Mouse (Mus musculus) CD8-positive naive resting alpha-beta T cell, adult 2 months (primary cell): ENCODE data around the gene Sdccag8.

ENCODE experiments used
- DNase-seq, 2 experiments: peaks; one replicate each; pipeline ENCODE4 v3.0.0; 2022; ENCODE audit warnings: low read depth in 2 of 2, low spot score in 2 of 2

Sdccag8 gene

DNA sequence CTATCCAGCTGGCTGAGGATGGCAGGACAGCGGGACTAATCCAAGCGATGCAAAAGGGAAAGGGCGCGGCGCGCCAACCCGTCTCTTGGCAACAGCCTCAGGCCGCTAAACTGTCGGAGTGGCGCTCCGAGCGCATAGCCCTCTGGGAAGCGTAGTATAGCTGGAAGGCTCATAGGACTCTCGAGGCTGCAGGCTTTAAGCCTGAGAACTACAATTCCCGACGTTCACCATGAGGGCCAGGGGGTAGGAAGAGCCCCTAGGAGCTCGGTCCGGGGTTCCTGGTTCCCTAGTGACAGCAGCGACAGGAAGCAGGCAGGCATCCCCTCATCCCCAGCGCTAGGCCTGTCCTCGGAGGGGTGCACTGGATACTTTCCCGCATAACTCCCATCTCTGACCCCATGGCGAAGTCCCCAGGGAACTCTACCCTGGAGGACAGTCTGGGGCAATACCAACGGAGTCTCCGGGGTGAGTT lies at the start of gene Sdccag8:
Gene Sdccag8 (plus strand): TSS at position 70 of the 472 bp plus-strand sequence.
- DNase-seq, result peak; percentile 85 to 87

DNA sequence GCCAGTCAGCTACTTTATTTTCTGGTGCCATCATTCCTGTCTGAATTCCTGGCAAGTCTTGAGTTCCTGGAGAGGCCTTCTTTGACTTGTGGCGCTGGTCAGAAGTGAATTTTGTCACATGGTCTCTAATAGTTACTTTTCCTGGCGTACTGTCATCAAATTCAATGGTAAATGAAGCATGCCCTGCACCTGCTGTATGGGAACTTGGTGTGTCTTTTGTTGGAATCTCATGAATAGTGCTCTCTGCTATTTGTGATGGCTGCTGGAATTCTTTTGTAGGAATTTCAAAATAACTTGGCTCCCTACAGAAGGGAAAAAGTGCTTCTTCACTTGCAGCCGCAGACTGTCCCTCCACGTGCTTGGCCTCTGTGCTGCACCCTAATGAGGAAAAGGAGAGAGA lies 39.9 kb upstream of the Sdccag8 start:
- DNase-seq, result no peak

DNA sequence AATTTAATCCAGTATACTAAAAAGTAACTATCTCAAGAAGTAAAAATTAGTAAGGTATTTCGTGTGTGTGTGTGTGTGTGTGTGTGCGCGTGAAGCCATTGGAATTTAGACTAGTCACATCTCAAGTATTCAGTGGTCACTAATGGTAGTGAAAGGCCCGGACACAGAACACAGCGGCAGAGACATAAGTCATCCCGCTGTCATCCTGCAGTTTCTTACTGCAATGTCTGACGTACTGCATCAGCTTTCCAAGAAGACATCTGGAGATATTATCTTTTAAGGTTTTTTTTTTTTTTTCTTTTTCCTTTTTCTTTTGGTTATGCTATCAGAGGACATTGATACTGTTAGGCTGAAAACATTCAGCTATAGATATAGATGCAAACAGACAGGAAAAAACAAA lies 25.1 kb upstream of the Sdccag8 start:
- no peak for DNase-seq

GRCm38 (mm10) chr1:176792175-176792574 lies 22.3 kb upstream of the Sdccag8 start:
- DNase-seq, result no peak

GRCm38 (mm10) chr1:176798673-176799072 lies 15.8 kb upstream of the Sdccag8 start:
- DNase-seq, result no peak

DNA sequence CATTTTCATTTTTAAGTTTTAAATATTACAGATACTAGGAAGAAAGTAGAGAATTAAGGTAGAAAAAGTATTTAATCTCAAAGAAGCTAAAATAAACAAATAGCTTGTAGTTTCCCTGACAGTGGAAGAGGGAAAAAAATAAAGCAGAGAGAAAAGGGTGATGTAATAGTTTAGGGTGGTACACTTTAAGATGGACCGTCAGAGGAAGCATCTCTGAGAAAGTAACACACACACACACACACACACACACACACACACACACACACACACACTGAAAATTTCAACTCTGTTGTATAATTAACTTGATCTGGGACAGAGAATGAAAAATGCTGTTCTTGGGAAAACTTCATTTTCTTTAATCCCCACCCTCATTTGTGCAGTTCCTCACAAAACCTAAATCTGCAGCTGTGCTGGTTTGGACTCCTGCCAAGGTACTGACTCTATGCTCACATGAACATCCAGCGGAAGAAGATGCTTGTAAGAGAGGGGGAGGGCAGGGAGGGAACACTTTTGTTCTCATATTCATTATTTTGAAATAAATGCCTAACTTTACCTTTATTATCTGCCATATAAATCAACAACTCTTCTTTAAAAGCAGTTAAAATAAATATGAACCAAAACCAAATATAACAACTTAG lies 13.6 kb upstream of the Sdccag8 start:
- peak; percentile 13 to 47 for DNase-seq

- no peak for DNase-seq
Observed at GRCm38 (mm10) chr1:176810161-176810560, 4.3 kb upstream of the Sdccag8 start.

- DNase-seq, result no peak
Observed at GRCm38 (mm10) chr1:176811892-176812291, 2.6 kb upstream of the Sdccag8 start.

DNA sequence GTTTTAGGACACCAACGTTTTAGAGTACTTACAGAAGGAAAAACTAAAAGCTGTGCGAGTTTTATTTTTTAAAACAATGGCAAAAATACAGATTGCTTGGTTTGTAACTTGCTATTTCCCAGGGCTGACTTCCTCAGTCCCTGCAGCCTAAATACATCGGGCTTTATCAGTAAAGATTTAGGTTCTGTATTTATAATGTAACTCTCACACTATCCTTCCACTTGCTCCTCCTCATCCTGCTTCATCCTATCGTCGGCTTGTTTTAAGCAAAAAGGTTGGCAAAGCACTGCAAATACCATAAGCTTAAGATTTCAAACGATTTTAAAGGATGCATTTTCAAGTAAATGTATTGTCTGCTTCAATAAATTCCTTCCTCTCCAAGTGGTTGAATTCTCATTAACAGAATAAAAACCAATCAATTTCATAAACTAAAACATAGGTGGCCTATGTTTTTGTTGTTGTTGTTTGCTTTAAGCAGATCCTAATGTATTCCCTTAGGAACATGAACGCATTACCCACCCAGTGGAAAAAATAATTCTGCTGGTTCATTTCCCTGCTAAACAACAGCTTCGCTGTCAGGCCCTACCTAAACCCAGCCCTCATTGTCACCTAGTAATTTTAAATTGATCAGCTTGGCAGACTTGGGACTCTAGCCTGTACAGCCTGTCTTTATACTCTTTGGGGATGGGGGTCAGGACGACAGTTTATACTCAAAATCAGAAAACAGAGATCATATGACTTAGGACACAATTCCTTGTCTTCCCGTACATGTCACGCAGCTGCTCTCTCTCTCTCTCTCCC lies 1.8 kb upstream of the Sdccag8 start:
- DNase-seq, result peak in 1 of 2 experiments; percentile 0

DNA sequence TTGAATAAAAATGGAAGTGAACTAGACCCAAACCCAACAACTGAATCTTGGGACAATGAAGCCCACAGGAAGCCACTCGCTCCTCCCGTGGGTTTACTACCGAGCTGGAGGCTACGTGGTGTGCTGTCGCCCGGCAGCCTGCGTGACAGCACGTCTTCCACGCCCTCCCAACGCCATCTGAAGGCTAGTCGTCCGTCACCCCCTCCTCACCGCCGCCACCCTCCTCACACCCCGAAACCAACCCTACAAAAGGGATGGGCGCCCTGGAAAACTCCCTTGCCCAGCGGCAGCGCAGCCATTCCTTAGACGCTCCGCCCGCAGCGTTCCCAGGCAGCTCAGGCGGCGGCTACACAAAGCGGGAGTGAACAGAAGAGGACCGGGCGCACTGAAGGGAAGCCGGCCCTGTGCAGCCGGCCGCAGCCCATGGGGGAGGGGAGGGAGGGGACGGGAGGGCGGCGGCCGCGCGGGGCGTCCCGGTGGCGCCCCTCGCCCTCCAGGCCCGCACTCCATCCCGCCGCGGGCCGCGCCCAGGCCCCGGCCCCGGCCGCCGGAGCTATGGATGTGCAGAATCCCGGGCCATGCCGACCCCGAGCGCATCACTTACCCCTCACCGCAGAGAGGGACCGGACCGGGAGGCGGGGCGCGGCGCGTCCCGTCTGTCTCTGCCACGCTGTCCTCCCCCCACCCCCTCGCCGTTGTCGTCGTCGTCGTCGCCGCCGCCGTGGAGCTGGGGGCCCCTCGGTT lies 996 bp upstream of the Sdccag8 start:
- DNase-seq, result peak; percentile 16 to 28

DNA sequence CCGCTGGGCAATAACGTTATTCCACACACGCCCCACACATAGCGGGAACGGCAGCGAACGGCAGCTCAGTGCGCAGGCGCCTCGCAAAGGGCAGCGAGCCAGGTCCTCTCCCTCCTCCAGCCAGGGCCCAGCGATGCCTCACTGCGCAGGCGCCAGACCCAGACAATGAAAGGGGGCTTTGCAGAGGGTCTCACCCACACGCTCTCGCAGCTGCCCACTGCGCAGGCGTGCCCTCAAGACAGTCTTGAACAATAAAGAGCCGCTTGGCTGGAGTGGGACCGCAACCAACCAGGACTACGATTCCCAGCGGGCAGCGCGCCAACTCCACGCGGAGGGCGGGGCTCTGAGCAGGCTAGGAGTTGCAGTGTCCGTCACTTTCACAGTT lies 432 bp upstream of the Sdccag8 start, which contains the start of gene Cep170:
Gene Cep170 (minus strand): TSS at position 32 of the 385 bp plus-strand sequence.
- peak; percentile 77 to 86 for DNase-seq

DNA sequence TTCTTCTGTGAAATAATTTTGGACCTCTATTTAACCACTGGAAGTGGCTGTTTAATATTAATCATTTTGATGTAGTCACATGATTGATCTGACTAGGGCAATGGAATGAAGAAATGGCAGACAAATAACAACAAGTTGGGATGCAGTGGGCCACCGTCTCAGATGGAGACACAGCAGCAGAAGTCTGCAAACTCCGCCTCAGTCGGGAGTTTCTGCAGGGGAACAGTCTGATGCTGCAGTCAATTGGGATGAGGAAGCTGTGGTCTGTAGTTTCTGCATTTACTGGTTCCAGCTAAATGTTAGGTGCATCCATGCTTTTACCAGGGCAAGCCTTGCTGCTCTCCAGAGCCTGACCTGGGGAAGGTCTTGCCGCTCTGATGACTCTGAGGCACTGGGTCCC lies 2.3 kb downstream of the Sdccag8 start:
- DNase-seq, result no peak

DNA sequence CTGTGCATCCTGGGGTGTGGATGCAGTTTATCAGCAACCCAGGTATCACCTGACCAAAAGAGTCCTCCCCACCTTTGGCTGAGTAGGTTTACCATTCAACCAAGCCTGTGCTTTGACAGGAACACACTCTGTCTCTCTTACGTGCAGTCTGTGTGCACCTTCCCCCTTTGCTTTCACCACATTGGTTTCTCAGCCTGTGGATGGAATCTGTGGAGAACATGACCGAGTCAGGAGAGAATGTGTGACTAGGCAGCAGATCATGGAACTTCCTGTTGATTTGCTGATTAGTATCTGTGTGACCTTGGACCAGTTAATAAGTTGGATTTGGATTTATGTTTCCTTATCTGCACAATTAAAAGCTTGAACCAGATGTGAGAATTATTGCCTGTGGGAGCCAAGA lies 3.7 kb downstream of the Sdccag8 start:
- no peak for DNase-seq

GRCm38 (mm10) chr1:176818763-176819162 lies 4.3 kb downstream of the Sdccag8 start:
- DNase-seq, result no peak

DNA sequence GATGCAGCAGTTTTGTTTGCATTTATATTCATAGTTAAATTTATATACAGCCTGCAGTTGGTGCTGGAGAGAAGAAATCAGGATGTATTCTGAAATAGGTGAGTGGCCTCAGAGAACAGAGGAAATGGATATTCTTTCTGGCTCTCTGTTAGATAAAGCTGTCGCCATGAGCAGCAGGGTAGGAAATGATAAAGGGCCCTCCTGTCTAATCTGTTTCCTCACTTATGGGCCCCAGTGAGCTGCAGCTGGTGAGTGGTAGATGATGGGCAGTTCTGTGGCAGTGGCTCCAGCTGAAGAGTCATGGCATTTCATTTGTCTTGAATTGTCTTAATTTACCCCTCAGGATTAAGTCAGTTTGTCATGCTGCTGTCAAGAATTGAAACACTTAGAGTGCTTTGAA lies 7.5 kb downstream of the Sdccag8 start:
- no peak for DNase-seq

- no peak for DNase-seq
Observed at GRCm38 (mm10) chr1:176822949-176823348, 8.5 kb downstream of the Sdccag8 start.

DNA sequence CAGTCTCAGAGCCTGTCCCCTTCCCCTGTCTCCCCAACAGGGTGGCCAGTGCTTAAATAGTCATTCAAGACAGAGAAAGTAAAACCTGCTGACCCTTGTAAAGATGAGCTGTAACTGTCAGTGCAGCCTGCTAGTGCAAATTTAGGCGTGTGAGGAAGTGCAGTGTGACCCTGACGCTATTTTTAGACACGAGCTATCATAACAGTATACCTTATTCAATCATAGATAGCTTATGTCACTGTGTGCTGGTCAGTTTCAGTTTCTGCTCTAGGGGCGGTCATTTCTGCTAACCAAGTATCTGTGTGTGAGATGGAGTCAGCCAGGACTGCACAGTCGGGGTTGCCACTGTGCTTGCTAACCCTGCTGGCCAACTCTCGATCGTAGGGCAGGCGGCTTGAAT lies 9.4 kb downstream of the Sdccag8 start:
- DNase-seq, result no peak

GRCm38 (mm10) chr1:176824611-176825010 lies 10.2 kb downstream of the Sdccag8 start:
- no peak for DNase-seq

GRCm38 (mm10) chr1:176825084-176825483 lies 10.6 kb downstream of the Sdccag8 start:
- no peak for DNase-seq

GRCm38 (mm10) chr1:176826186-176826585 lies 11.7 kb downstream of the Sdccag8 start:
- DNase-seq, result no peak

- DNase-seq, result no peak
Observed at GRCm38 (mm10) chr1:176826931-176827330, 12.5 kb downstream of the Sdccag8 start.

DNA sequence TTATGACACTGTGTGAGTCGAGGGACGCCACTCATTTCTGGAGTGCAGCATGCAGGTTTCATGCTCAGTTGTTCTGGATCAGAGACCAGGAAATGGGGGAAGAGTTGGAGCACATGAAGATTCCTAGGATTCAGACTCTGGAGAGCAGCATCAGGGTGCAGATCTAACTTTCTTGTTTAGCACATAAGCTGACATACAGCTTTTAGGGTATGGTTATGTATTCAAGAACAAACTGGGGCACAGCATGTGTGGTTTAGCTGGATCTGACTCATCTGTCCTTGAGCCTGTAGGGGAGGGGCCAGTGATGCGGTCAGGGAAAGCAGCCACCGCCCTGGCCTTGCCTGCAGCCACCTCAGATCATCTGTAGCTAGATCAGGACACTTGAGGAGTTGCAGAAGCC lies 12.9 kb downstream of the Sdccag8 start:
- DNase-seq, result no peak
